Mouse (Mus musculus) G1E (cell line): Measurements from ENCODE around the gene Pkhd1.

Source experiments
- CTCF ChIP-seq: IDR thresholded peaks from 2 replicates; pipeline ENCODE4 v1.5.1; 2012; ENCODE audit warnings: low read depth, low read length, inconsistent platforms, mixed read lengths
- GATA1 ChIP-seq: IDR thresholded peaks from 2 replicates; pipeline ENCODE4 v1.6.1; 2012; ENCODE audit warnings: borderline replicate concordance, low read length, inconsistent platforms, mixed read lengths
- POLR2AphosphoS5 ChIP-seq: IDR thresholded peaks from 2 replicates; pipeline ENCODE4 v1.6.1; 2012; ENCODE audit warnings: low read depth, low read length, inconsistent platforms; ENCODE audit not compliant: insufficient replicate concordance

GRCm38 (mm10) chr1:20216681-20217080 lies 401.2 kb downstream of the Pkhd1 start:
- TF ChIP-seq CTCF (no peak), GATA1 (no peak), POLR2AphosphoS5 (no peak)
